Mouse (Mus musculus) CH12.LX (cell line): ENCODE data around the gene Vegfc. TPM values are rescaled to one million over a fixed set of nuclear protein-coding genes. Genes with fewer than 3 reads are reported as not detected.

Source experiments
- DNase-seq: peaks from one replicate; pipeline ENCODE4 v3.0.0-alpha.2; 2013; ENCODE audit errors: extremely low read depth
- H3K27ac ChIP-seq: 2 replicates; pipeline ENCODE4 v1.5.1; 2012; ENCODE audit warnings: low read depth, mild to moderate bottlenecking, control low read depth, moderate library complexity; ENCODE audit not compliant: insufficient read depth
- H3K27me3 ChIP-seq: replicated peaks from 2 replicates; pipeline ENCODE3; 2012; ENCODE audit warnings: inconsistent platforms
- H3K36me3 ChIP-seq, 2 experiments: replicated peaks in 1 of 2; 2 replicates each; pipeline versions ENCODE3 to v1.6.1; 2012; ENCODE audit warnings: inconsistent platforms in 1 of 2, low read length in 1 of 2, mild to moderate bottlenecking in 1 of 2, mixed read lengths in 1 of 2, moderate library complexity in 1 of 2; ENCODE audit not compliant: control insufficient read depth in 1 of 2, insufficient read depth in 1 of 2
- H3K4me1 ChIP-seq, 2 experiments: 2 replicates each; pipeline ENCODE4 v1.6.1; 2012; ENCODE audit warnings: inconsistent platforms in 1 of 2, moderate library complexity in 1 of 2; ENCODE audit not compliant: insufficient read depth in 2 of 2, control insufficient read depth in 1 of 2
- H3K4me2 ChIP-seq: 2 replicates; pipeline ENCODE4 v1.6.1; 2012; ENCODE audit warnings: low read depth, mild to moderate bottlenecking, control low read depth; ENCODE audit not compliant: poor library complexity, insufficient read depth, severe bottlenecking
- H3K4me3 ChIP-seq, 3 experiments: fragments of 150-350 bp in 1 of 3; sonication (generic) in 1 of 3; replicated peaks in 1 of 3; 2 replicates each; pipeline versions ENCODE3 to v1.5.1; 2011 to 2012; ENCODE audit warnings: low read depth in 2 of 3, low read length in 2 of 3, mild to moderate bottlenecking in 2 of 3, moderate library complexity in 2 of 3, control low read depth in 1 of 3, improper control_type of control experiment in 1 of 3, inconsistent platforms in 1 of 3, mixed read lengths in 1 of 3; ENCODE audit not compliant: poor library complexity in 1 of 3
- H3K79me2 ChIP-seq: replicated peaks from 2 replicates; pipeline ENCODE4 v1.6.1; 2012; ENCODE audit warnings: mild to moderate bottlenecking, moderate library complexity; ENCODE audit not compliant: control insufficient read depth, poor library complexity, insufficient read depth, severe bottlenecking; ENCODE audit errors: extremely low read depth
- H3K9ac ChIP-seq: 2 replicates; pipeline ENCODE4 v1.6.1; 2012; ENCODE audit warnings: low read depth, mild to moderate bottlenecking, control low read depth, moderate library complexity; ENCODE audit not compliant: insufficient read depth
- H3K9me3 ChIP-seq: replicated peaks from 2 replicates; pipeline ENCODE3; 2012; ENCODE audit warnings: low read length, inconsistent platforms, mixed read lengths
- BHLHE40 ChIP-seq: IDR thresholded peaks from 2 replicates; pipeline ENCODE4 v1.6.1; 2011; ENCODE audit warnings: mild to moderate bottlenecking, low read depth, low read length, improper control_type of control experiment
- CHD1 ChIP-seq: IDR thresholded peaks from 2 replicates; pipeline ENCODE4 v1.6.1; 2012; ENCODE audit warnings: low read depth, low read length, improper control_type of control experiment, inconsistent platforms
- CHD2 ChIP-seq: IDR thresholded peaks from 2 replicates; pipeline ENCODE4 v1.6.1; 2011; ENCODE audit warnings: low read length, improper control_type of control experiment
- ETS1 ChIP-seq: conservative IDR thresholded peaks from 2 replicates; pipeline ENCODE4 v1.6.1; 2012; ENCODE audit warnings: low read depth, mild to moderate bottlenecking, inconsistent platforms, low read length, improper control_type of control experiment, moderate library complexity
- GABPA ChIP-seq: IDR thresholded peaks from 2 replicates; pipeline ENCODE4 v1.6.1; 2012; ENCODE audit warnings: low read depth, low read length, improper control_type of control experiment, inconsistent platforms; ENCODE audit not compliant: insufficient replicate concordance
- HCFC1 ChIP-seq: IDR thresholded peaks from 2 replicates; pipeline ENCODE4 v1.6.1; 2012; ENCODE audit warnings: low read depth, mild to moderate bottlenecking, inconsistent platforms, low read length, improper control_type of control experiment
- IRF4 ChIP-seq: IDR thresholded peaks from 2 replicates; pipeline ENCODE4 v1.6.1; 2014; ENCODE audit warnings: low read depth, mild to moderate bottlenecking, inconsistent platforms, low read length, improper control_type of control experiment
- JUND ChIP-seq: conservative IDR thresholded peaks from 2 replicates; pipeline ENCODE4 v1.6.1; 2011; ENCODE audit warnings: low read depth, low read length, improper control_type of control experiment
- MAFK ChIP-seq: IDR thresholded peaks from 2 replicates; pipeline ENCODE4 v1.6.1; 2011; ENCODE audit warnings: low read length, improper control_type of control experiment; ENCODE audit not compliant: insufficient replicate concordance
- MAX ChIP-seq: IDR thresholded peaks from 2 replicates; pipeline ENCODE4 v1.6.1; 2011; ENCODE audit warnings: low read length, improper control_type of control experiment
- MAZ ChIP-seq: IDR thresholded peaks from 2 replicates; pipeline ENCODE4 v1.6.1; 2012; ENCODE audit warnings: low read depth, mild to moderate bottlenecking, inconsistent platforms, low read length, improper control_type of control experiment, moderate library complexity
- MEF2A ChIP-seq: IDR thresholded peaks from 2 replicates; pipeline ENCODE4 v1.6.1; 2014; ENCODE audit warnings: low read depth, mild to moderate bottlenecking, inconsistent platforms, low read length, improper control_type of control experiment, borderline replicate concordance
- MXI1 ChIP-seq: IDR thresholded peaks from 2 replicates; pipeline ENCODE4 v1.6.1; 2011; ENCODE audit warnings: mild to moderate bottlenecking, low read depth, low read length, improper control_type of control experiment
- NELFE ChIP-seq: IDR thresholded peaks from 2 replicates; pipeline ENCODE4 v1.6.1; 2011; ENCODE audit warnings: low read depth, low read length, improper control_type of control experiment
- NRF1 ChIP-seq: IDR thresholded peaks from 2 replicates; pipeline ENCODE4 v1.6.1; 2014; ENCODE audit warnings: low read depth, mild to moderate bottlenecking, inconsistent platforms, low read length, improper control_type of control experiment, moderate library complexity
- PAX5 ChIP-seq: IDR thresholded peaks from 2 replicates; pipeline ENCODE4 v1.6.1; 2012; ENCODE audit warnings: low read length, inconsistent platforms, mixed read lengths
- POLR2A ChIP-seq: IDR thresholded peaks from 2 replicates; pipeline ENCODE4 v1.6.1; 2011; ENCODE audit warnings: low read depth, mild to moderate bottlenecking, improper control_type of control experiment, low read length
- POLR2AphosphoS2 ChIP-seq: IDR thresholded peaks from 2 replicates; pipeline ENCODE4 v1.6.1; 2011; ENCODE audit warnings: low read depth, low read length, improper control_type of control experiment
- RAD21 ChIP-seq: IDR thresholded peaks from 2 replicates; pipeline ENCODE4 v1.6.1; 2011; ENCODE audit warnings: low read depth, mild to moderate bottlenecking, low read length, improper control_type of control experiment, moderate library complexity
- RCOR1 ChIP-seq: conservative IDR thresholded peaks from 2 replicates; pipeline ENCODE4 v1.6.1; 2012; ENCODE audit warnings: low read depth, mild to moderate bottlenecking, inconsistent platforms, low read length, improper control_type of control experiment
- SIN3A ChIP-seq: IDR thresholded peaks from 2 replicates; pipeline ENCODE4 v1.6.1; 2012; ENCODE audit warnings: low read length, improper control_type of control experiment, inconsistent platforms
- SMC3 ChIP-seq: IDR thresholded peaks from 2 replicates; pipeline ENCODE4 v1.6.1; 2011; ENCODE audit warnings: low read depth, low read length, improper control_type of control experiment
- TBP ChIP-seq: conservative IDR thresholded peaks from 2 replicates; pipeline ENCODE4 v1.6.1; 2011; ENCODE audit warnings: low read depth, low read length, improper control_type of control experiment
- USF1 ChIP-seq: IDR thresholded peaks from 2 replicates; pipeline ENCODE4 v1.6.1; 2014; ENCODE audit warnings: low read depth, mild to moderate bottlenecking, inconsistent platforms, low read length, improper control_type of control experiment
- USF2 ChIP-seq: conservative IDR thresholded peaks from 2 replicates; pipeline ENCODE4 v1.6.1; 2011; ENCODE audit warnings: low read depth, low read length, improper control_type of control experiment
- ZC3H11A ChIP-seq: IDR thresholded peaks from 2 replicates; pipeline ENCODE4 v1.6.1; 2012; ENCODE audit warnings: low read depth, mild to moderate bottlenecking, inconsistent platforms, low read length, improper control_type of control experiment
- ZKSCAN1 ChIP-seq: IDR thresholded peaks from 2 replicates; pipeline ENCODE4 v1.6.1; 2012; ENCODE audit warnings: low read depth, inconsistent platforms, low read length, improper control_type of control experiment, borderline replicate concordance
- ZMIZ1 ChIP-seq: IDR thresholded peaks from 2 replicates; pipeline ENCODE4 v1.6.1; 2012; ENCODE audit warnings: low read depth, mild to moderate bottlenecking, inconsistent platforms, low read length, improper control_type of control experiment
- dilution Hi-C: fragments of 300-500 bp; cut with MboI; formaldehyde crosslinking; loops from 2 replicates; pipeline ENCODE4 v1.14.3; 2020; ENCODE audit warnings: low sequenced_read_pairs; ENCODE audit not compliant: extremely low pct_unique_long_range_greater_than_20kb, extremely low pct_ligation_motif_present
- in situ Hi-C: fragments of 300-500 bp; cut with MboI; formaldehyde crosslinking; loops from 3 replicates; pipeline ENCODE4 v1.14.3; 2019; ENCODE audit warnings: low sequenced_read_pairs, low pct_ligation_motif_present, low pct_unique_long_range_greater_than_20kb, mixed read lengths
- polyA plus RNA-seq: library from polyadenylated mRNA; unstranded; fragments of >175 nt; gene quantifications from 2 replicates; pipeline ENCODE4 v1.2.1, GENCODE M21; 2012; ENCODE audit warnings: low read depth; ENCODE audit not compliant: insufficient read length
- total RNA-seq, 2 experiments: library from RNA; depleted of rRNA; stranded (reverse); fragments of 300-350 nt in 1 of 2; fragments of >200 nt in 1 of 2; gene quantifications; 2 replicates each; pipeline ENCODE4 v1.2.3; 2012 to 2014

The Vegfc gene
- total and polyA plus RNA-seq, 3 experiments, result not detected

GRCm38 (mm10) chr8:54089901-54090300, 12.5 kb downstream of the Vegfc start:
- Histone ChIP-seq H3K27ac (no peak overlapping the region), H3K9me3 (no peaks in the 10 kb centered on the region), H3K36me3 (no peaks in the 10 kb centered on the region), H3K79me2 (no peaks in the 10 kb centered on the region), H3K27me3 (no peaks in the 10 kb centered on the region), H3K9ac (no peak overlapping the region), H3K4me1 (no peaks in the 10 kb centered on the region), H3K4me2 (no peak overlapping the region), H3K4me3 (no peak overlapping the region)
- in situ Hi-C loops, result no loop called here
- dilution Hi-C loops, result no loop called here
- no peak for TF ChIP-seq POLR2AphosphoS2
- TF ChIP-seq RCOR1, result no peak
- no peak for TF ChIP-seq NRF1
- TF ChIP-seq IRF4, result no peak
- TF ChIP-seq GABPA, result no peak
- no peak for TF ChIP-seq CHD1
- no peak for TF ChIP-seq MAFK
- TF ChIP-seq PAX5, result no peak
- TF ChIP-seq JUND, result no peak
- no peak for TF ChIP-seq ETS1
- TF ChIP-seq POLR2A, result no peak
- TF ChIP-seq SMC3, result no peak
- TF ChIP-seq CHD2, result no peak
- no peak for TF ChIP-seq HCFC1
- no peak for TF ChIP-seq MEF2A
- TF ChIP-seq BHLHE40, result no peak
- no peak for TF ChIP-seq TBP
- TF ChIP-seq MXI1, result no peak
- no peak for TF ChIP-seq NELFE
- no peak for TF ChIP-seq ZKSCAN1
- no peak for DNase-seq

- dilution Hi-C loops, result no loop called here
- in situ Hi-C loops, result no loop called here
- no peak for DNase-seq
Measured at GRCm38 (mm10) chr8:54100058-54100457, 22.7 kb downstream of the Vegfc start.

More at GRCm38 (mm10) chr8:54100058-54100457, 22.7 kb downstream of the Vegfc start:
- H3K4me1 ChIP-seq, result no peaks in the 10 kb centered on the region
- no peaks in the 10 kb centered on the region for H3K9me3 ChIP-seq
- no peak for TF ChIP-seq RAD21
- no peak for TF ChIP-seq ZC3H11A
- TF ChIP-seq USF2, result no peak
- no peak for TF ChIP-seq MAX
- TF ChIP-seq GABPA, result no peak
- no peak for TF ChIP-seq POLR2A
- TF ChIP-seq ZKSCAN1, result no peak
- no peak for TF ChIP-seq IRF4
- TF ChIP-seq SIN3A, result no peak
- no peak for TF ChIP-seq MXI1
- TF ChIP-seq USF1, result no peak
- no peak for TF ChIP-seq CHD1
- no peak for TF ChIP-seq JUND
- no peak for TF ChIP-seq MAZ
- TF ChIP-seq ZMIZ1, result no peak
- H3K36me3 ChIP-seq, result no peaks in the 10 kb centered on the region
- no peak overlapping the region for H3K4me3 ChIP-seq
- H3K4me2 ChIP-seq, result no peak overlapping the region
- H3K27me3 ChIP-seq, result no peaks in the 10 kb centered on the region
- no peaks in the 10 kb centered on the region for H3K79me2 ChIP-seq
- H3K9ac ChIP-seq, result no peak overlapping the region
- no peak overlapping the region for H3K27ac ChIP-seq
